In the genomic region with DNA sequence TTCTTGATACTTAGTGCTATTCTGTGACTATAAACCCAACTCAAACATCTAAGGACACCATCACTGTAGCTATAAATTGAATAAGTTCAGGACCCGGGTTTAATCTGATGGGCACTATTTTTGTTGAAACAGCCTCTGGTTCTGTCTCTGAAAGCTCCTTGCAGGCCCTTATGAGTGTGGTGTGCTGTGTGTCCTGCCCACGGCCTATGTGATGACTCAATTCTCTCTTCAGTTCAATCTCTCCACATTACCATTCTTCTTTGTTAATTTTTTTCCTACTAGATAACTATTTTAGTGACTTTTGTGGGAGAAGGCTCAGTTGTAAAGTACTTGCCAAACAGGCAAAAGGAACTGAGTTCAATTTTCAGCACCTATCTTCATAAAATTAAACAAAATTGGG, we compare ENCODE assay signal across 29 mouse cellular contexts. TPM values are rescaled to one million over a fixed set of nuclear protein-coding genes. Genes with fewer than 3 reads are reported as not detected.
"Had no signal": no experiment of that assay in that cellular context is flagged by ENCODE, and none has a peak within 500 bp of the region (broad histone marks: within the 10 kb centered on the region; RNA-seq: fewer than 3 reads in every experiment).

No protein-coding gene starts in this region.

- H3K4me3 ChIP-seq: embryonic facial prominence, embryonic 10.5 days; embryonic facial prominence, embryonic 12.5 days; embryonic facial prominence, embryonic 13.5 days; embryonic facial prominence, embryonic 15.5 days; erythroblast, embryonic 14.5 days; forebrain, embryonic 10.5 days; forebrain, embryonic 12.5 days; forebrain, embryonic 13.5 days; forebrain, embryonic 15.5 days; gastrocnemius, adult 2 months; heart, embryonic 10.5 days; heart, embryonic 12.5 days had no signal

- H3K27ac ChIP-seq: embryonic facial prominence, embryonic 10.5 days; embryonic facial prominence, embryonic 12.5 days; embryonic facial prominence, embryonic 13.5 days; embryonic facial prominence, embryonic 15.5 days; forebrain, embryonic 10.5 days; forebrain, embryonic 12.5 days; forebrain, embryonic 13.5 days; forebrain, embryonic 15.5 days; gastrocnemius, adult 2 months; heart, embryonic 10.5 days had no signal

- H3K36me3 ChIP-seq: embryonic facial prominence, embryonic 10.5 days; embryonic facial prominence, embryonic 12.5 days; embryonic facial prominence, embryonic 13.5 days; embryonic facial prominence, embryonic 15.5 days; forebrain, embryonic 10.5 days; forebrain, embryonic 12.5 days; forebrain, embryonic 15.5 days; heart, embryonic 10.5 days; heart, embryonic 12.5 days had no signal

- DNase-seq: cerebellum, adult 9-10 months; cerebellum, adult 9-11 months; cerebellum, postnatal 10 days; cerebellum, postnatal 14 days; cerebellum, postnatal 25 days; cerebellum, postnatal 36 days; embryo, embryonic 11 days; forebrain, postnatal 0 days; gastrocnemius, adult 2 months; gastrocnemius, postnatal 10 days; gastrocnemius, postnatal 14 days; gastrocnemius, postnatal 25 days; gastrocnemius, postnatal 36 days; heart, adult 18-20 months had no signal

- ATAC-seq: forebrain, embryonic 13.5 days; forebrain, embryonic 14.5 days; forebrain, embryonic 15.5 days; forebrain, embryonic 16.5 days; forebrain, postnatal 0 days had no signal

- H3K27me3 ChIP-seq: embryonic facial prominence, embryonic 12.5 days; embryonic facial prominence, embryonic 13.5 days; embryonic facial prominence, embryonic 15.5 days; forebrain, embryonic 12.5 days; forebrain, embryonic 13.5 days; forebrain, embryonic 15.5 days; heart, embryonic 12.5 days had no signal

- H3K4me1 ChIP-seq: embryonic facial prominence, embryonic 12.5 days; forebrain, embryonic 12.5 days; forebrain, embryonic 13.5 days; forebrain, embryonic 15.5 days had no signal

- H3K9ac ChIP-seq: embryonic facial prominence, embryonic 12.5 days; embryonic facial prominence, embryonic 13.5 days; embryonic facial prominence, embryonic 15.5 days; forebrain, embryonic 12.5 days; forebrain, embryonic 13.5 days; forebrain, embryonic 15.5 days; forebrain, postnatal 0 days; heart, embryonic 12.5 days had no signal

RNA-seq across cellular contexts. Expression of gene Dclk3, which starts 7.3 kb away (rescaled TPM):
- total RNA-seq: common myeloid progenitor, adult 5-6 weeks; granulocyte monocyte progenitor cell, adult 5-6 weeks had no signal
- polyA plus RNA-seq: erythroblast, embryonic 14.5 days had no signal
